Mouse (Mus musculus) thymus, adult 2 months (tissue): ENCODE results near the gene Agbl1.

ENCODE experiments used
- CTCF ChIP-seq: fragments of 200-500 bp; IDR thresholded peaks from 2 replicates; pipeline ENCODE4 v1.5.1; 2012; ENCODE audit warnings: mild to moderate bottlenecking, control low read depth, low read length, moderate library complexity, borderline replicate concordance; ENCODE audit not compliant: control insufficient read depth, poor library complexity, insufficient read depth; ENCODE audit errors: extremely low read depth
- POLR2A ChIP-seq: fragments of 200-500 bp; IDR thresholded peaks from 2 replicates; pipeline ENCODE4 v1.6.1; 2012; ENCODE audit warnings: mild to moderate bottlenecking, low read length, control low read depth, moderate library complexity; ENCODE audit not compliant: control insufficient read depth, poor library complexity, insufficient read depth; ENCODE audit errors: extremely low read depth

GRCm38 (mm10) chr7:76600050-76600690 is 370.5 kb downstream of the Agbl1 start:
- TF ChIP-seq CTCF = no peak
- TF ChIP-seq POLR2A = no peak
